Mouse (Mus musculus): Measurements from ENCODE around the gene Ncor2. TPM values are rescaled to one million over a fixed set of nuclear protein-coding genes. Genes with fewer than 3 reads are reported as not detected.
A peak's percentile ranks its signal among the peaks of the same experiment; 100 is the strongest.

Ncor2 gene
- total RNA-seq, 4 experiments from 2014 or later: 171 to 184 (median 179) TPM

DNA sequence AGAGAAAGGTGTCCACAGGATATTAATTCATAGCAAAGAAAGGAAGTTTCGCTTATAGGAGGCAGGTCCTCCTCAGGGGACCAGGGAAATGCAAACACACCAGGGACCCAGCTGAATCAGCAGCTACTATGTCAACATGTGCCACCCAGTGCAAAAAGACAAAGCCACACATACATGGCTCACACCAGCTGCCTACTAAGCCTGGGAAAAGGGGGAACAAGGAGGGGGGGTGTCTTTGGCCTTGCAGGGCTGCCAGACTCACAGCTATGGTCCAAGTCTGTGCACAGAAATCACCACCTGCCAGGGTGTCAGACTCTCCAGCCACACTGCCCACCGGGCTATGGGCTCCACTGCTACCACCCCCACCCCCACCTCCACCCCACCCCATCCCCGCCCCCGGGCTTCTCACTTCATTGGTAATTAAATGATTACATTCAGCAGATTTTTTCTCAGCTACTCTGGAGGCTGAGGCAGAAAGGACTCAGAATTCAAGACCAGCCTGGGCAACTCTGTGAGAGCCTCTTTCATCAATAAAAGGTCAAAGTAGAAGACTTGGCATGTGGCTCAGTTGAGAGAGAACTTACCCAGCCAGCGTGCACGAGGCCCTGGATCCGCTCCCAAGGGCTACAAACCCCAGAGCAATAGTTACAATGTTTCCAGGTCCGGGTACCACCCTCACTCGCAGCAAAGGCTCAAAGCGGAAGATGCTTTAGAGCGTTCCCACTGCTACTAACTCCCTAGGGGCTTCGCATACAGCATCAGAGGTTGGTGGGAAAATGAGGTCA is 6.0 kb downstream of the Ncor2 start:
- no peak for DNase-seq (ENCODE audit: low spot score in 2 of 2)

DNA sequence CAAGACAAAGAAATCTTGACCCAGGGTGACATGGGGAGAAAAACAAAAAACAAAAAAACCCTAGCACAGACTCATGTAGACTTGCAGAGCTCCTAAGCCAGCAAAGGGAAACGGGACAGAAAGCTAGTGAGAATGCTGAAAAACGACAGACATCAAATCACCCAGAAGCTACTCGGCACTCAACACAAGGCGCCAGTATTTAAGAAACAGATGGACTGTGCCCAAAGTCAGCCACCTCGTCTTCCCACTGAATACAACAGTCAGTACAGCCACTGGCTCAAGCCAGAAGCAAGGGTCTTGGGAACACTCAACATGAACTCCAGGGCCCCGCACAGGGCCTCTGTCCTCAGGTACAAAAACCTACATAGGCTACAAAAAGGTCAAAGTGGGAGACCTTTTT is 7.8 kb downstream of the Ncor2 start:
- DNase-seq (ENCODE audit: low spot score in 2 of 2): no peak

DNA sequence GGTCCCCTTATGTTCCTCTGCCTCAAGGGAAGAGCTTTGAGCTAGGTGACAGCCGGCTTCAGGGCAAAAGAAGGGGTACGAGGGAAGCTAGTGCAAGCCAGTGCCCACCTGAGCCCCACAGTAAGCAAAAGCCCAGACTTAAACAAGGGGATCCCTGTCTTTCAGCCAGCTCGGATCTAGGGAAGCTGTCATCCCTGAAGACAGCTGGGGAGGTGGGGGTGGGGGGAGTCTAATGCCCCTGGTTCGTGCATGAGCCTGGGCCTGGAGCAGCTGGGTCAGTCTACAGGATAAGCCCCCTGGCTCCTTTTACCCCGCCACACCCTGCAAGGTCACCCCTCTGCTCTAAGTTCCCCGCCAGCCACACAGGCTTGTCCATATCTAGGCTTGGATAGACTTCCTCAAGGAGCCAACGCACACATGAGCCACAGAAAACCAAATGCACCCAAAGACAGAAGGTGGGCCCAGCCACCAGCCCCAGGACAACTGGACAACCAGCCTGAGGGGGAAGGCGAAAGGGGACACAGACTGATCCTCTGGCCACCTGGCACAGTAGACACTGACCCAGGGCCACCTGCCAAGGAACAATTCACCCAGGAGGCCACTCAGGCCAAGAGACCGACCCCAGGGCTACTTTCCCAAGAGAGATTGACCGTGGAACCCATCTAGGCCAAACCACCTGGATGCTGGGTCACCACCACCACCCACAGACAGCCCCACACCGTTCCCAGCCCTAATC is 8.7 kb downstream of the Ncor2 start:
- no peak for DNase-seq (ENCODE audit: low spot score in 2 of 2)

DNA sequence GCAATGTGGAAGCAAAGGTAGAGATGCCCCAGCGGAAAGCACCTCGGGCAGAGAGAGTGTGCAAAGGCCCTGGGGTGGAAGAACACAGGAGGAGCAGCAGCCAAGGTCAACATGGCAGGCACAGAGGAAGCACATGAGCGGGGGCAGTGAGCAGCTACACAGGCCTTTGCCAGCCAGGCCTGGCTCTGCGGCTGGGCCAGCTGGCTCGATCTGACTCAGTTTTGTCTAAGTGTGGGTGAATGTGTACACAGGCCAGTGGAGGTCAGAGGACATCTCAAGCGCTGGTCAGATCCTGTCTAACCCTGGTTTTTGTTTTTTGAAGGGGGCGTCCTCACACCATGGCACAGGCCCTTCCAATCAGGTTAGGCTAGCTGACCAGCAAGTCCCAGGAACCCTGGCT is 10.9 kb downstream of the Ncor2 start:
- no peak for DNase-seq (ENCODE audit: low spot score in 2 of 2)

DNA sequence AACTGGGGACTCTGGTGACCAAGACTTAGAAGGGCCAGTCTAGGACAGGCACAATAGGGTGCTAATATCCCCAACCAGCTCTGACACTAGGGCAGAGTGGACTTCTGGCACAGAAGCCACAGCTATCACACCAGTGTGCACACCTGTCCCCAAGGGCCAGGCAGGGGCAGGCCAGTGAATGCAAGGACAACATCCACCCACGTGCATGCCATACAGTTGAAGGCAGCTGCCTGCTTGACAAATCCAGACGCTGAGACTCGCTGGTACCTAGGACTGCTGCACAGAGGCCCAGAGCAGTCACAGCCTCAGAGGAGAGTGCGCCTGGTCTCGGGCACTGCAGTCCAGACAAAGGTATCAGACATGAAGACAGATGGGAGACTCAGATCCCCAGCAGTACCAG is 11.5 kb downstream of the Ncor2 start:
- DNase-seq (ENCODE audit: low spot score in 2 of 2): no peak

DNA sequence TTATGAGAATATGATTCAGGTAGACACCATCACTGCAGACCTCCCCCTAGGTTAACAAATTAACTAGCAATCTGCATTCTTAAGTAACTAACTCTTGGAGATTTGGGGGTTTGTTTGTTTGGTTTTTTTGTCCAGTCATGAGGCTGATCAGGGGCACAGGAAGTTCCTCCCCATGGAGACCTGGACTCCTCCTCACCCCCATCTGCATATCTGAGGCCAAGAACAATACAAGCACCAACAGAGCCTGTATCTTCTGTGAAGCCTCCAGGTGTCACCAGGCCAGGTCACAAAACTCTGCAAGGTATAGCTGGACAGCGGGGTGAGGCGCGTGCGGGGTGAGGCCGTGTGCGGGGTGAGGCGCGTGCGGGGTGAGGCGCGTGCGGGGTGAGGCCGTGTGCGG is 13.0 kb downstream of the Ncor2 start:
- no peak for DNase-seq (ENCODE audit: low spot score in 2 of 2)

DNA sequence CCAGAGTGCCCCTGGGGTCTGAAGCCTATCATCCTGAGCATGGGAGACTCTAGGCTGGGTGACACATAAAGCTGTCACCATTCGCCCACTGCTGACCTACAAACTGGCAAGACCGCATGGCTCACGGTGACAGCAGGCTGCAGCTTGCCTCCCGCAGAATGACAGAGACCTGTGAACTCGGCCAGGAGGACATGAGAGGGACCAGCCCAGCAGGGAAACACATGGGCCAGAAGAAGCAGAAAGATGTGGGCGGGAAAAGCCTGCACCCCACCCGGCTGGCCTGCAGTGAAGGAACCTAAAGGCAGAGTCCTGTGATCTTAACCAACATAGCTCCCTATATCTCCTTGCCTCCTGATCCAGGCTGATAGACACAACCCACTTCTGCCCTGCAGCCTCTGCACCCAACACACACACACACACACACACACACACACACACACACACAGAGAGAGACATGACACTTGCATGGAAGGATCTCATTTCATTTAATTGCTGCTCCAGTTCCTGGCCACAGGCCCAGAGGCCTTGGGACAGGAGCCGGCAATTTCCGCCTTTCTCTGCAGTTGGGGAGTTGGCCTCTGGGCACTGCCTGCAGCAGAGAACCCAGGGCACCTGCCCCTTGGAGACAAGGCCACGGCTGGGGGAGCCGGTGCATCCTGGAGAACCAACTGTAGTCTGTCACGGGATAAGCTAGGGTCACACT is 14.4 kb downstream of the Ncor2 start:
- no peak for DNase-seq (ENCODE audit: low spot score in 2 of 2)

DNA sequence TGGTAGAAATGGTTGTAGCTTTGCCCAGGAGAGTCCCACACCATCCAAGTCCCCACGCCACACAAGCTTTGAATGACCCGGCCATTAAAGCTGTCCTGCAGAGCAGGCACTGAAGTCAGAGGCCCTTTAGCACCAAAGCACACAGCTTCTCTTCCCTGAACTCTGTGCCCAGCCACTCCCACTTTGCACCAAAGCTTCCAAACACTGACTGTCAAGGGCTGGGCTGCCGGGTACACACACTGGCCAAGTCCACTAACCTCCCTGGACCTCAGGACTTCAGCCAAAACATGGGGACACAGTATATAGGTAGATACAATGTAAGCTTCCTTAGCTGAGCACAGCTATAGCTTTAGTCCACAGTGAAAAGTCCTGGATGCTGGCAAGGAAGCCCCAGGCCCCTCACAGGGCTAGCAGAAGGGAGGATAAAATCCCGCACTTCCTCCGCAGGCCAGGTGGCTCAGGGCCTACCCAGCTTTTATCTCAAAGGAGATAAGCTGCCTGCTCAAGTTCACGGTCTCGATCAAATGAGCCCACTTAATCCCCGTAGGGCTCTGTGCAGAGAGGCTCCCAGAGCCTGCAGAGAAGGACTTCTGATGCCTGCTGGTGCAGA is 15.5 kb downstream of the Ncor2 start:
- no peak for DNase-seq (ENCODE audit: low spot score in 2 of 2)

DNA sequence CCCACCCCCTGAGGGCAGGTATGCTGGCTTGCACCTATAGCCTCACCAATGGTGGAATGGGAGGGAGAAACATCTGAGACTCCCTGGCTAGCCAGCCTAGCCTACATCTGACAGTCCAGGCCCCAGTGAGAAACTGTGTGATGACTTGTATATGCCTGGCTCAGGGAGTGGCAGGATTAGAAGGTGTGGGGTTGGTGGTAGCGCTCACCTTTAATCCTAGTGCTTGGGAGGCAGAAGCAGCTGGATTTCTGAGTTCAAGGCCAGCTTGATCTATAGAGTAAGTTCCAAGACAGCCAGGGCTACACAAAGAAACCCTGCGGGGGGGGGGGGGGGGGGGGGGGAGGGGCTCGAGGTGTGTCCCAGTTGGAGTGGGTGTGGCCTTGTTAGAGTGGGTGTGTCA is 16.6 kb downstream of the Ncor2 start:
- no peak for DNase-seq (ENCODE audit: low spot score in 2 of 2)

DNA sequence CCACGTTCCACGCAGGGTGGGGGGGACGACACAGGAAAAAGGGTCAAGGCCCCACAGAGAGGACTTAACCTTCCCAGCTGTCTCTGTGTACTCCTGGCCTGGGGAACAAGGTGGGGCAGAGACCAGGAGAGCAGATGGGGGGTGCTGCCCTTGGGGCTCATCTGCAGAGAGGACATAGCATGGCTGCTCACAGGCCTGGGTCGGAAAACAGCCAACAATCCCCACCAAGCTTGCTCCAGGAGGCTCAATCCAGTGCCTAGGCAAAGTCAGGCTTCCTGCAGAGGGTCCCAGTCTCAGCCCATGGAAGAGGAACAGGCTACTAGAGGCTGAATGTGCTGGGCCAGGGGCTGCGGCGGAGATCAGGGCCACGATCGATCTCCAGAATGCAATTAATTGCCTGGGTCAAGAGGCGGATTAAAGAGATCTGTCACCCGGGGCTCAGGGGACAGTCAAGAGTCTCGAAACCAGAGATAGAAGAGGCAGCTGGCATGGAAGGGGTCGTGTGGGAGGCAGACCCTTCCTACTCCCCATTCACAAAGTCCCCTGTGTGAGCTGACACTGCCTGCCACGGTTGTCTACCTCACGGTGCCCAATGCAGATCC is 19.1 kb downstream of the Ncor2 start:
- no peak for DNase-seq (ENCODE audit: low spot score in 2 of 2)

DNA sequence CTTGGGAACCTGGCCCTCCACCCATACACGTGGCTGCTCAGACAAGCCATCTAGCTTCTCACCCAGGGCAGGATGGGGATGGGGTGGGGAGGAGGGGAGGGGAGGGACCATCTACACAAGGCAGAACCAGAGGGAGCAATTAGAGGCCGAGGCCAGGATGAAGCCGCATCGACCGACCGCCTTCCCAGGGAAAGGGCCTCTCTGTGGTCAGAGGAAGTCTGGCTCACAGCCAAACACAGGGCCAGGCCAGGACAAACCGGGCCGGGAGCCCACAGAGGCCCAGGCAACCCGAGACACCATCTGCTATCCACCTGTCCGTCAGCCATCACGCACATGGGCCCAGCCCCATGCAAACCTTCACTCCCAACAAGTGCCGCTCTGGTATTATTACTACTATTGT is 19.7 kb downstream of the Ncor2 start:
- no peak for DNase-seq (ENCODE audit: low spot score in 2 of 2)

DNA sequence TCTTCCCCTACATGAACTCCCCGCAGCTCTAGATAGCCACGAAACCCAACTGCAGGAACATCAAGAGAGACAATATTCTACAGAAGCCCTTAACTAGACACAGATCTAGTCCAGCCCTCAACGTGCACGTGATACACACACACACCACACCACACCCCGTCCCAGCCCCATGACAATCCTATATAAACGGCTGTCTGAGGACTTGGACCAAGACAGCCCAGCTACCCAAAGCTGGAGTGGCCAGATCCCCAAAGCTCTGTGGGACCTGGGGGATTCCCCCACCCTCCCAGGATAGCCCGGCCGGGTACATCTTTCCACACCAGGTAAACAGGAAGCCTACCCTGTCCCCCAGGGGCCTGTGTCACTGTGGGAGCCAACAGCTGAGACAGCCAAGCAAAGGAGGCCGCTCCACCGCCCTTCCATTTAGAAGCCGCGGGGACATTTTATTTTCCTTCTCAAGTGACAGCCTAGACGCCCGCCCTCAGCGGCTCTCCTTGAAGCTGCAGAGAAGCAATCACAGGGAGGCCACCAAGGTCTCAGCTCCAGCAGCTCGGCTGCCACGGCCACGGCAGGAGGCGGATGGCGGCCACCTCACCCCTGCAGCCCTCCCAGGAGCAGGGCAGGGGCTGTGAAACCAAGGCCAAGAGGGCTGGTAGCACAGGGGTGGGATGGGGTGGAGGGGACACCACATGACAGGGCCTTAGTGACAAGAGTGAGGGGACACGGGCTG is 20.6 kb downstream of the Ncor2 start:
- DNase-seq (ENCODE audit: low spot score in 2 of 2): no peak

DNA sequence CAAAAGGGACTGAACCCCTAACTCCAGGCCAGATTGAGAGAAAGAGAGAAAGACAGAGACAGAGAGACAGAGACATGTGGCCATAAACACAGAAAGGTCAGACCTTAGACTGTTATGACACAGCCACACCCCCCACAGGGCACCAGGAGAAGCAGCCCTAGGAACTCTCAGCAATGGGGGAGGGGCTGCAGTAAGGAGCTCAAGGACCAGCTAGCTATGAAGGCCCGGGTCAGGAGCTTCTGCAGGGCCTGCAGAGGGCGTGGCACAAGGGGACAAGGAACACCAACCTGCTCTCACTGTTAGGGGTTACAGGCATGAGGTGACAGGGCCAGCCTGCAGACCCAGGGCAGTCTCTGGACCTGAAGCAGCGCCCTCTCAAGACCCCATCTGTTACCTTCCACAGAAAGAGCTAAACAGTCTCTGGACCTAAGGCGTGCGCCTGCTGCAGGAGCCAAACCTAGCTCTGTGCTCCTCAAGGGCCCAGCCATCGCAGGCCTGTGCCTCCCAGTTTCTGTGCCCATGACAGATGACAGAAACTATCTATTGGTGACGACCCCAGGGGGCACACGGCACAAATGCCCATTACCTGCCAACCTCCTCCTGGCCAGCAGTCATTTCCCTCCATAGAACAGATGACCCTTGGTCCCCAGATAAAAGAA is 21.5 kb downstream of the Ncor2 start:
- DNase-seq (ENCODE audit: low spot score in 2 of 2): no peak

DNA sequence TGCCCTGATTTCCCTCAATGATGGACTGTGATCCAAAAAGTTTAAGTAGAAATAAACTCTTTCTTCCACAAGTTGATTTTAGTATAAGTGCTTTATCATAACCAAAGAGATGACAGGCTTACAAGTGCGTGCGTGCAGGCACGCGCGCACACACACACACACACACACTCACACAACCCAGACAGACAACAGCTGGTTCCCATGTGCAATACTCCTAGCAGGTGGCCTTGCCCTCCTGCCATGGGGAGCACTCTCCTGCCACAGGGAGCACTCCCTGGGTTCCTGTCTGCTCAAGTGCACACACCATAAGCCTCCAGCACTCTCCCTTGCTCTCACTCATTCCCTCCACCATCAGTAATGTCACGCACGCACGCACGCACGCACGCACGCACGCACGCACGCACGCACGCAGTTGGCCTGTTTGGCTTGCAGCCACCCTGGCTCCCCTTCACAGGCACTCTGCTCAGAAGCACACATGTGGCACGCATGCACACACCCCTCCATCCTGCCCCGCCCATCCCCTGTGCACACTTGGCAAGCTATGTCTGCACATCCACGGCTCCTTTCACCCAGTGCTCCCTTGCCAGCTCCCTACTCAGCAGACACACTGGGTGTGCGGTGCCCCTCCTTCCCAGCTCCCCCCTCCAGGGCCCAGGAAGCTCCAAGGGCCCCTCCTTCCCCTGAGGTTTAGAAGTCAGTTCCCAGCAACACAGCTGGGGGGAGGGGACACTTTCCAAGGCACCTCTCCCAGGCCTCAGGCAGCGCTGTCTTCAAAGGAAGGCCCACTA is 22.4 kb downstream of the Ncor2 start:
- DNase-seq (ENCODE audit: low spot score in 2 of 2): no peak

DNA sequence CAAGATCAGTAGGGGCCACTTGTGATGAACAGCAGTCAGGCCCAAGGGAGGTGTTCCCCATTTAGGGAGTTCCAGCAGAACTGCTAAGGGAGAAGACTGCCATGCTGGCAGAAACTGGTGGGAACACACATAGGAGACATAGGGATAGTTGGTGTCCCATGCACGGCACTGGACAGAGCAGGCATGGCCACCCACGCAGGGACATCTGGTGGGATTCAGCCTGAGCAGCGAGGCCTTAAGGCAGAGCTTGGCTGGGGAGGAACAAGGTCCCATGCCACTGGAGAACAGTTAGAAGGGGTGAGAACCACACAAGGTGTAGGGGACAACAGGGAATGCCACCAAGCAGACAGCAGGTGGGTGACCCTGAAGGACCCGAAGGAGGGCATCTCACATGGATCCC is 23.6 kb downstream of the Ncor2 start:
- no peak for DNase-seq (ENCODE audit: low spot score in 2 of 2)

DNA sequence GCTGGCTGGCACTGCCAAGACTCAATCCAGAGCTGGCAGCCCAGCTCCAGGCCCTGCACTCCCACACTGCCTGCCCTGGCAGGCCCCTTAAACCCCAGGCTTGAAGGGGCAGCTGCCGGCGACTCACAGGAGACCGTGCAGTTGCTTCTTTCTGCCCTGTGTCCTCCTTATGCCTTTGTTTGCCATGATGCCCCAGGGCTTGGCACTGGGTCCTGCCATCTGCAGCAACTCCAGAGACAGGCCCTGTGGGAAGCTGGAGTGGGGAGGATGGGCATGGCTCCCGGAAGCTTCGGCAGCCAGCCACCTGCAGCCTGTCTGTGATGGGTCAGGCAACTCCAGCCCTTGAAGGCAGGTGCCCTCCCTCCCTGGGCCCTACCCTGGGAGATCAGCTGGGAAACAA is 24.0 kb downstream of the Ncor2 start:
- peak in 1 of 2 experiments; percentile 66 for DNase-seq (ENCODE audit: low spot score in 2 of 2)

DNA sequence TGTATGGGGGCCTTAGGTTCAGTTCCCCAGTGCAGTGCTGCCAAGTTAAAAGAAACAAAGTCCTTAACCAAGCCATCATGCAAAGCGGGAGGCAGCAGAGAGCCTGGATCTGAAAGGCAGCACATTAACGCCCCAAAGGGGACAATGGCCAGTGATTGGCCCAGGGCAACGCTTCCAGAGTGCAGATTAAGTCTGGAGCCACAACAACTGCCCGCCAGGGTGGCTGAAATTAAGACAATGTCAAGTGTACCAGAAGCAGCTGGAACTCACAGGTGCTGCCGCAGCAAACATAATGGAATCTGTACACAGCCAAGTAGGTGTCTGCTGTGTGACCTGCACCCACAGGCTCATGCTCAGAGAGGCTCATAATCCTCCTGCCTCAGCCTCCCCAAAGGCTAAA is 24.8 kb downstream of the Ncor2 start:
- no peak for DNase-seq (ENCODE audit: low spot score in 2 of 2)

DNA sequence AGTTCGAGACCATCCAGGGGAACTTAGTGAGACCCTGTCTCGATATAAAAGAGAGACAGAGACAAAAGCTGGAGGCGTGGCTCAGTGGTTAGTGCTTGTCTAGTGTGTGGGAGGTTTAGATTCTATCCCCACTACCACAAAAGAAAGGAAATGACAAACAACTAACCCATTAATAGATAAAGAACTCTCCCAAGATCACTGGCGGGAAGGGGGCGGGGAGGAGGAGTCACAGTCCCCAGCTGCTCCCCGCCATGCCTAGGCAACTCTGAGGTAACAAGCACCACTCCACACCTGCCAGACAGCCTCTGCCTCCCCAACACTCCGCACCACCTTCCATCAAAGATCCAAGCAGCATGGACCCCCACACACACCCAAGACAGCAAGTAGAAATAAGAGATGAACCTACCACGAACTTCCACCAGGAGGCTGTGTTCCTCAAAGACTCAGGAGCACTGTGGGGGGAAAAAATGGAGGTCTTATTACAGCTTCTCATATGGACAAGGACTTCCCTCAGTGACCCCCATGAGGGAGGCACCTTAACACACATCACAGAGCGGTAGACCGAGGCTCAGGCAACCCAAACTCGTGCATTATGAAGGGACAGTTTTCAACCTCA is 25.7 kb downstream of the Ncor2 start:
- no peak for DNase-seq (ENCODE audit: low spot score in 2 of 2)

DNA sequence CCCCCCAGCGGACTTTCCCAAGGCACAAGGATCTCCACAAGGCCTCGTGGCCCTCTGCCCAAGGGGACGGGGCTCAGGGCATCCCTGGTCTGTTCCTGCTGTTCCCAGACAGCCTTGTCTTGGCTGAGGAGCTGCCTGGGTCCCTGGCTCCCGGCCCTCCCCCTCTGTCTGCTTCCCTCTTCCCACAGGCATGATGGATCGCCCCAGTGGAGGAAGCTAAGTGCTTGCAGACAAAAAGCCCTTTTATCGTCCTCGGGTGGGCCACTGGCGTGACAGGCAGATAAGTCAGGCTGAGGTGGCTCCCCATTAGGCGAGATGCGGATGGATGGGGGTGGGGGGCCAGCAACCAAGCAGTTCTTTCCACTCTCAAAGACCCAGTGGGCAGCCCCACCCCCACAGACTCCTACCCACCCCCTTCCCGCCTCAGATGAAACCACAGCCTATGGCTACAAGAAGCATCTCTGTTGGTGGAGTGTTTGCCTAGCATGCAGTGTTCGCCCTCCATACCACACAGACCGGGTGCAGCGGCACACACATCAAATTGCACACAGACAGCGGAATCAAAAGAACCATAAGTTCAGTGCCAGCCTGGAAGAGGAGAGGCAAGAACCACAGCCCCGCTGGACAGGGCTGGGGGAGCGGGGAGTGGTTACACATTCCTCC is 27.0 kb downstream of the Ncor2 start:
- no peak for DNase-seq (ENCODE audit: low spot score in 2 of 2)

Data from left cerebral cortex, adult 8-10 months (tissue).